Mouse (Mus musculus) kidney, postnatal 0 days (tissue): ENCODE data around the gene Gm20390. TPM values are rescaled to one million over a fixed set of nuclear protein-coding genes. Genes with fewer than 3 reads are reported as not detected.
A peak's percentile ranks its signal among the peaks of the same experiment; 100 is the strongest.
"Not testable (repeated sequence)": the region's sequence is repeated elsewhere in the genome, so short reads cannot be mapped to it uniquely, and the experiment has no call there.

Source experiments
- ATAC-seq: fragments of 200-750 bp; cut with Nextera tagmentation; replicated peaks from 2 replicates; pipeline ENCODE4 v1.8.0; 2017; ENCODE audit warnings: low read depth, moderate number of reproducible peaks, moderate TSS enrichment, moderate library complexity; ENCODE audit not compliant: low FRiP score
- DNase-seq: peaks from one replicate; pipeline ENCODE4 v3.0.0-alpha.2; 2016; ENCODE audit warnings: low spot score
- H3K27ac ChIP-seq: fragments of 300-500 bp; sonication (generic); 2 replicates; pipeline ENCODE4 v1.5.1; 2014; ENCODE audit warnings: mild to moderate bottlenecking
- H3K27me3 ChIP-seq: fragments of 300-500 bp; sonication (generic); 2 replicates; pipeline ENCODE4 v1.6.1; 2014; ENCODE audit warnings: low read length, mixed read lengths; ENCODE audit not compliant: insufficient read depth
- H3K36me3 ChIP-seq: fragments of 300-500 bp; sonication (generic); 2 replicates; pipeline ENCODE4 v1.6.1; 2014; ENCODE audit warnings: low read length, mixed read lengths; ENCODE audit not compliant: insufficient read depth
- H3K4me1 ChIP-seq: fragments of 300-500 bp; sonication (generic); replicated peaks from 2 replicates; pipeline ENCODE4 v1.6.1; 2014; ENCODE audit warnings: antibody characterized with exemption, low read length, mixed read lengths; ENCODE audit not compliant: insufficient read depth
- H3K4me2 ChIP-seq: fragments of 300-500 bp; sonication (generic); 2 replicates; pipeline ENCODE4 v1.6.1; 2014; ENCODE audit warnings: mild to moderate bottlenecking, low read length, moderate library complexity, mixed read lengths
- H3K4me3 ChIP-seq: fragments of 300-500 bp; sonication (generic); replicated peaks from 2 replicates; pipeline ENCODE4 v1.5.1; 2014; ENCODE audit warnings: low read depth, low read length
- H3K9ac ChIP-seq: fragments of 300-500 bp; sonication (generic); 2 replicates; pipeline ENCODE4 v1.6.1; 2014; ENCODE audit warnings: low read depth, low read length
- H3K9me3 ChIP-seq: fragments of 300-500 bp; sonication (generic); replicated peaks from 2 replicates; pipeline ENCODE4 v1.6.1; 2016; ENCODE audit warnings: low read length, inconsistent platforms, mixed read lengths
- CTCF ChIP-seq: IDR thresholded peaks from 2 replicates; pipeline ENCODE4 v1.5.1; 2016; ENCODE audit warnings: antibody characterized with exemption, low read depth, mild to moderate bottlenecking, moderate library complexity
- WGBS: fragments of 180-500 bp; shearing (Covaris S2); extraction: QIAGEN DNeasy Blood & Tissue Kit; methylation state at CpG from one replicate; pipeline ENCODE4 v1.1.7; 2014; 5-methylcytosine and 5-hydroxymethylcytosine counted together
- polyA plus RNA-seq: library from polyadenylated mRNA; unstranded; fragments of >200 nt; fragmentation: Nextera tagmentation; extraction: Ambion mirVana; gene quantifications from 2 replicates; pipeline ENCODE4 v1.2.1, GENCODE M21; 2015

The Gm20390 gene
- polyA plus RNA-seq, 1 experiment from 2014 or later: 353 TPM

- H3K27ac ChIP-seq: no peak overlapping the region
- H3K36me3 ChIP-seq: peaks cover 17% of the 10 kb centered on the region
- DNase-seq: peak; percentile 52
- H3K9me3 ChIP-seq: no peaks in the 10 kb centered on the region
- no peak for TF ChIP-seq CTCF
- WGBS: 79% methylated on average over 9 of the region's 9 CpGs
- 0 out of 2 replicates have a peak, but pooled peaks cover 12% of the 10 kb centered on the region for H3K4me1 ChIP-seq
- no peak overlapping the region for H3K9ac ChIP-seq
- H3K4me3 ChIP-seq: no peak overlapping the region
- no peak for ATAC-seq
- H3K27me3 ChIP-seq: no peaks in the 10 kb centered on the region
- no peak overlapping the region for H3K4me2 ChIP-seq
Observed at GRCm38 (mm10) chr11:93948887-93949567, 19.1 kb downstream of the Gm20390 start.

- Histone ChIP-seq H3K9ac (no peak overlapping the region), H3K4me2 (no peak overlapping the region), H3K27me3 (no peaks in the 10 kb centered on the region), H3K4me3 (no peak overlapping the region), H3K4me1 (no peaks in the 10 kb centered on the region), H3K27ac (no peak overlapping the region), H3K9me3 (no peaks in the 10 kb centered on the region), H3K36me3 (peaks cover 12% of the 10 kb centered on the region; the same call in 1 of the 2 replicates)
- WGBS: 58% methylated on average over 3 of the region's 3 CpGs
- TF ChIP-seq CTCF: no peak
- DNase-seq: no peak
- no peak for ATAC-seq
Observed at GRCm38 (mm10) chr11:93944986-93945385, 23.1 kb downstream of the Gm20390 start.

GRCm38 (mm10) chr11:93940906-93941305, 27.2 kb downstream of the Gm20390 start:
- H3K9ac ChIP-seq: no peak overlapping the region
- WGBS: 65% methylated on average over 2 of the region's 2 CpGs
- no peak overlapping the region for H3K4me2 ChIP-seq
- no peak overlapping the region for H3K4me3 ChIP-seq
- TF ChIP-seq CTCF: no peak
- H3K4me1 ChIP-seq: no peaks in the 10 kb centered on the region
- H3K9me3 ChIP-seq: no peaks in the 10 kb centered on the region
- no peaks in the 10 kb centered on the region for H3K27me3 ChIP-seq
- peaks cover 19% of the 10 kb centered on the region; the same call in 1 of the 2 replicates for H3K36me3 ChIP-seq
- no peak overlapping the region for H3K27ac ChIP-seq
- ATAC-seq (no peak), DNase-seq (no peak)

GRCm38 (mm10) chr11:93929106-93929505, 39.0 kb downstream of the Gm20390 start:
- Histone ChIP-seq H3K27ac (no peak overlapping the region), H3K9ac (no peak overlapping the region), H3K4me3 (no peak overlapping the region), H3K9me3 (no peaks in the 10 kb centered on the region), H3K27me3 (no peaks in the 10 kb centered on the region), H3K36me3 (peaks cover 45% of the 10 kb centered on the region), H3K4me2 (no peak overlapping the region), H3K4me1 (no peaks in the 10 kb centered on the region)
- no peak for DNase-seq
- peak; percentile 33; the same call in 1 of the 2 replicates for TF ChIP-seq CTCF
- no peak for ATAC-seq

GRCm38 (mm10) chr11:93915019-93915418, 53.1 kb downstream of the Gm20390 start:
- not testable (repeated sequence) for H3K4me1 ChIP-seq, H3K27me3 ChIP-seq, H3K27ac ChIP-seq, H3K9me3 ChIP-seq, DNase-seq, H3K4me2 ChIP-seq, H3K9ac ChIP-seq, ATAC-seq, H3K4me3 ChIP-seq
- peaks cover 40% of the 10 kb centered on the region for H3K36me3 ChIP-seq
- WGBS: 94% methylated on average over 2 of the region's 2 CpGs

- no peaks in the 10 kb centered on the region for H3K9me3 ChIP-seq
- TF ChIP-seq CTCF: no peak
- H3K36me3 ChIP-seq: peaks cover 30% of the 10 kb centered on the region
Observed at GRCm38 (mm10) chr11:93911603-93912002, 56.5 kb downstream of the Gm20390 start.

GRCm38 (mm10) chr11:93908829-93909228, 59.3 kb downstream of the Gm20390 start:
- Histone ChIP-seq H3K27me3 (no peaks in the 10 kb centered on the region), H3K4me2 (no peak overlapping the region), H3K4me3 (no peak overlapping the region), H3K9ac (no peak overlapping the region), H3K36me3 (peaks cover 19% of the 10 kb centered on the region), H3K27ac (no peak overlapping the region), H3K9me3 (no peaks in the 10 kb centered on the region), H3K4me1 (no peaks in the 10 kb centered on the region)
- no peak for TF ChIP-seq CTCF
- 85% methylated on average over 9 of the region's 9 CpGs for WGBS
- ATAC-seq: no peak
- no peak for DNase-seq

More at GRCm38 (mm10) chr11:93911603-93912002, 56.5 kb downstream of the Gm20390 start:
- ATAC-seq (no peak), DNase-seq (no peak)
- no peak overlapping the region for H3K4me3 ChIP-seq
- no peaks in the 10 kb centered on the region for H3K4me1 ChIP-seq
- H3K27ac ChIP-seq: no peak overlapping the region
- no peak overlapping the region for H3K9ac ChIP-seq
- H3K4me2 ChIP-seq: no peak overlapping the region
- no peaks in the 10 kb centered on the region for H3K27me3 ChIP-seq
- 83% methylated on average over 3 of the region's 3 CpGs for WGBS
